Mouse (Mus musculus): ENCODE measurements around the gene Slc6a16. TPM values are rescaled to one million over a fixed set of nuclear protein-coding genes. Genes with fewer than 3 reads are reported as not detected.
A peak's percentile ranks its signal among the peaks of the same experiment; 100 is the strongest.

Slc6a16 gene
- total and polyA plus RNA-seq, 3 experiments, result 0.27 TPM; not detected in 2

GRCm38 (mm10) chr7:45309455-45309854, 68.6 kb downstream of the Slc6a16 start:
- TF ChIP-seq CTCF (IDR thresholded peaks at IDR 0.05; ENCODE audit: low read depth, low read length), result 0 out of 2 replicates have a peak, but pooled peaks have one; percentile 19
- no peak for TF ChIP-seq POLR2AphosphoS5 (IDR thresholded peaks at IDR 0.05; ENCODE audit: insufficient replicate concordance, low read depth, low read length)
- no peak for DNase-seq (ENCODE audit: low spot score)
- Histone ChIP-seq H3K9me3 (replicated peaks) (no peaks in the 10 kb centered on the region), H3K4me3 (ENCODE audit: low read depth, low read length) (no peak overlapping the region), H3K36me3 (replicated peaks) (no peaks in the 10 kb centered on the region), H3K27me3 (ENCODE audit: insufficient read depth, low read length) (peaks cover 30% of the 10 kb centered on the region), H3K4me1 (ENCODE audit: insufficient read depth, low read depth, low read length) (peaks cover 7% of the 10 kb centered on the region)
- no peak for ATAC-seq (ENCODE audit: extremely low read depth, insufficient number of reproducible peaks, low FRiP score, poor library complexity, severe bottlenecking)

- Histone ChIP-seq H3K4me1 (ENCODE audit: insufficient read depth, low read depth, low read length) (peaks cover 3% of the 10 kb centered on the region; the same call in 1 of the 2 replicates), H3K27me3 (ENCODE audit: insufficient read depth, low read length) (peaks cover 33% of the 10 kb centered on the region), H3K36me3 (replicated peaks) (no peaks in the 10 kb centered on the region), H3K9me3 (replicated peaks) (no peaks in the 10 kb centered on the region), H3K4me3 (ENCODE audit: low read depth, low read length) (no peak overlapping the region)
- no peak for DNase-seq (ENCODE audit: low spot score)
- TF ChIP-seq POLR2AphosphoS5 (IDR thresholded peaks at IDR 0.05; ENCODE audit: insufficient replicate concordance, low read depth, low read length) (no peak), GATA2 (IDR thresholded peaks at IDR 0.05; ENCODE audit: borderline replicate concordance, low read depth, low read length) (no peak), TAL1 (conservative IDR thresholded peaks at IDR 0.05; ENCODE audit: low read depth, low read length) (no peak), CTCF (IDR thresholded peaks at IDR 0.05; ENCODE audit: low read depth, low read length) (no peak), GATA1 (IDR thresholded peaks at IDR 0.05; ENCODE audit: borderline replicate concordance, low read length) (no peak)
- ATAC-seq (ENCODE audit: extremely low read depth, insufficient number of reproducible peaks, low FRiP score, poor library complexity, severe bottlenecking), result no peak
Observed at GRCm38 (mm10) chr7:45312023-45312422, 71.1 kb downstream of the Slc6a16 start.

- Histone ChIP-seq H3K4me1 (ENCODE audit: insufficient read depth, low read depth, low read length) (peaks cover 3% of the 10 kb centered on the region; the same call in 1 of the 2 replicates), H3K27me3 (ENCODE audit: insufficient read depth, low read length) (peaks cover 33% of the 10 kb centered on the region), H3K9me3 (replicated peaks) (no peaks in the 10 kb centered on the region), H3K36me3 (replicated peaks) (no peaks in the 10 kb centered on the region), H3K4me3 (ENCODE audit: low read depth, low read length) (no peak overlapping the region)
- TF ChIP-seq CTCF (IDR thresholded peaks at IDR 0.05; ENCODE audit: low read depth, low read length) (no peak), GATA2 (IDR thresholded peaks at IDR 0.05; ENCODE audit: borderline replicate concordance, low read depth, low read length) (no peak), POLR2AphosphoS5 (IDR thresholded peaks at IDR 0.05; ENCODE audit: insufficient replicate concordance, low read depth, low read length) (no peak), TAL1 (conservative IDR thresholded peaks at IDR 0.05; ENCODE audit: low read depth, low read length) (no peak), GATA1 (IDR thresholded peaks at IDR 0.05; ENCODE audit: borderline replicate concordance, low read length) (no peak)
- no peak for ATAC-seq (ENCODE audit: extremely low read depth, insufficient number of reproducible peaks, low FRiP score, poor library complexity, severe bottlenecking)
- DNase-seq (ENCODE audit: low spot score), result no peak
Observed at GRCm38 (mm10) chr7:45312686-45313453, 72.0 kb downstream of the Slc6a16 start.

GRCm38 (mm10) chr7:45313495-45313894, 72.6 kb downstream of the Slc6a16 start:
- no peak for DNase-seq (ENCODE audit: low spot score)
- no peak for ATAC-seq (ENCODE audit: extremely low read depth, insufficient number of reproducible peaks, low FRiP score, poor library complexity, severe bottlenecking)
- Histone ChIP-seq H3K36me3 (replicated peaks) (no peaks in the 10 kb centered on the region), H3K27me3 (ENCODE audit: insufficient read depth, low read length) (peaks cover 27% of the 10 kb centered on the region), H3K4me3 (ENCODE audit: low read depth, low read length) (no peak overlapping the region), H3K4me1 (ENCODE audit: insufficient read depth, low read depth, low read length) (peaks cover 3% of the 10 kb centered on the region; the same call in 1 of the 2 replicates), H3K9me3 (replicated peaks) (no peaks in the 10 kb centered on the region)
- TF ChIP-seq CTCF (IDR thresholded peaks at IDR 0.05; ENCODE audit: low read depth, low read length), result no peak
- no peak for TF ChIP-seq GATA1 (IDR thresholded peaks at IDR 0.05; ENCODE audit: borderline replicate concordance, low read length)
- TF ChIP-seq POLR2AphosphoS5 (IDR thresholded peaks at IDR 0.05; ENCODE audit: insufficient replicate concordance, low read depth, low read length), result no peak
- no peak for TF ChIP-seq GATA2 (IDR thresholded peaks at IDR 0.05; ENCODE audit: borderline replicate concordance, low read depth, low read length)
- no peak for TF ChIP-seq TAL1 (conservative IDR thresholded peaks at IDR 0.05; ENCODE audit: low read depth, low read length)

GRCm38 (mm10) chr7:45315182-45315701, 74.4 kb downstream of the Slc6a16 start:
- H3K27me3 ChIP-seq (ENCODE audit: insufficient read depth, low read length), result peaks cover 21% of the 10 kb centered on the region
- ATAC-seq (ENCODE audit: extremely low read depth, insufficient number of reproducible peaks, low FRiP score, poor library complexity, severe bottlenecking), result no peak
- peaks cover 3% of the 10 kb centered on the region; the same call in 1 of the 2 replicates for H3K4me1 ChIP-seq (ENCODE audit: insufficient read depth, low read depth, low read length)
- no peaks in the 10 kb centered on the region for H3K9me3 ChIP-seq (replicated peaks)
- DNase-seq (ENCODE audit: low spot score), result no peak
- H3K36me3 ChIP-seq (replicated peaks), result no peaks in the 10 kb centered on the region
- no peak overlapping the region for H3K4me3 ChIP-seq (ENCODE audit: low read depth, low read length)
- TF ChIP-seq CTCF (IDR thresholded peaks at IDR 0.05; ENCODE audit: low read depth, low read length) (no peak), POLR2AphosphoS5 (IDR thresholded peaks at IDR 0.05; ENCODE audit: insufficient replicate concordance, low read depth, low read length) (no peak), GATA1 (IDR thresholded peaks at IDR 0.05; ENCODE audit: borderline replicate concordance, low read length) (no peak), GATA2 (IDR thresholded peaks at IDR 0.05; ENCODE audit: borderline replicate concordance, low read depth, low read length) (no peak), TAL1 (conservative IDR thresholded peaks at IDR 0.05; ENCODE audit: low read depth, low read length) (no peak)

GRCm38 (mm10) chr7:45316536-45316935, 75.7 kb downstream of the Slc6a16 start:
- peaks cover 17% of the 10 kb centered on the region for H3K27me3 ChIP-seq (ENCODE audit: insufficient read depth, low read length)
- H3K36me3 ChIP-seq (replicated peaks), result no peaks in the 10 kb centered on the region
- ATAC-seq (ENCODE audit: extremely low read depth, insufficient number of reproducible peaks, low FRiP score, poor library complexity, severe bottlenecking), result no peak
- TF ChIP-seq TAL1 (conservative IDR thresholded peaks at IDR 0.05; ENCODE audit: low read depth, low read length) (no peak), CTCF (IDR thresholded peaks at IDR 0.05; ENCODE audit: low read depth, low read length) (no peak), POLR2AphosphoS5 (IDR thresholded peaks at IDR 0.05; ENCODE audit: insufficient replicate concordance, low read depth, low read length) (no peak), GATA2 (IDR thresholded peaks at IDR 0.05; ENCODE audit: borderline replicate concordance, low read depth, low read length) (no peak), GATA1 (IDR thresholded peaks at IDR 0.05; ENCODE audit: borderline replicate concordance, low read length) (no peak)
- no peak for DNase-seq (ENCODE audit: low spot score)
- peaks cover 3% of the 10 kb centered on the region; the same call in 1 of the 2 replicates for H3K4me1 ChIP-seq (ENCODE audit: insufficient read depth, low read depth, low read length)
- no peaks in the 10 kb centered on the region for H3K9me3 ChIP-seq (replicated peaks)
- H3K4me3 ChIP-seq (ENCODE audit: low read depth, low read length), result no peak overlapping the region

Data from G1E (cell line).